Mouse (Mus musculus) E14TG2a.4 (cell line): ENCODE data around the gene Selenbp1.
"Not testable (repeated sequence)": the region's sequence is repeated elsewhere in the genome, so short reads cannot be mapped to it uniquely, and the experiment has no call there.

Experiments
- CTCF ChIP-seq: conservative IDR thresholded peaks from 2 replicates; pipeline ENCODE4 v1.5.1; 2014; ENCODE audit warnings: low read length
- NANOG ChIP-seq: IDR thresholded peaks from 2 replicates; pipeline ENCODE4 v1.6.1; 2014; ENCODE audit warnings: borderline replicate concordance, low read length, mixed read lengths
- POU5F1 ChIP-seq: IDR thresholded peaks from 2 replicates; pipeline ENCODE4 v1.6.1; 2014; ENCODE audit warnings: low read length, borderline replicate concordance

DNA sequence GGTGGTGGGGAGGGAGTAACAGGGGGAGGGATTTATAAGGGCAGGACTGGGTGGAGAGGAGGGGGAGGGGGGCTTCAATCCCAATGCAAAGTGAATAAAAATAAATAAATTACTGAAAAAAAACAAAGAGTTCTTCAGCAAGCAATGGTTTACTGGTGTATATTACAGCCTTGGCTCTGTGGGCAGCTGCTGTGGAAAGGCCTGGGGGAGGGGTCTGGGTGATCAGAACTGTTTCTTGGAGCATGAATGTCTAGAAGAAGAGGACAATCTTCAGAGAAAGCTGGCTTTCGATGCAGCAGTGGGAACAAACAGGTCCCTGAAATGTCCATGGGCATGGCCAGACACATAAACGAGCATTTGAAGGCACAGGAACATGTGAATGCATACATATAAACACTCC is 577 bp upstream of the Selenbp1 start:
- not testable (repeated sequence) for TF ChIP-seq CTCF, NANOG, POU5F1
